Comparison of ENCODE assay signal across 11 mouse cellular contexts in the genomic region with DNA sequence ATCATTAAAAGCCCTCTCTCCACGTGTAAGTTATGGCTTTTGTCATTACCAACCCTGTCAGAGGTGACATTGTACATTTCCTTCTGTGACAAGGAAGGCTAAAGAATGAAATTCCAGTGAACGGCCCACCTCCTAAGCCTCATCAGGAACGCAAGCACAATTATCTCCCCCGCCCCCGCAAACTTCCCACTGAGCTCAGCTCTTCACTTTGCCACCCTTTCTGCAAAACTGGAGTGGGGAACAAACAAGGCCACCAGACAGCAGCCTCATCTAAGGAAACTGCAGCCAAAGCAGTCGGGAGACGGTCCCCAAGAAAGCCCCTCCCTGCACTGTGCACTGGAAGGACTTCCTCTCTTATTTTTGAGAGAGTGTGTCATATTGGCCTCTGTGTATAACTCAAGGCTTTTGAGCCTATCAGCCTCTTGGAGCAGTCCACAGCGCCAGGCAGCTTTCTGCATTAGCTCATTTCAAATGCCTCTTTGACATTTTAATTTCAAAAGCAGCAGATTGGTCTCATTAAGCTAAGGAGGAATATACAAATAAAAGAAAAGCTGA.
A peak's percentile ranks its signal among the peaks of the same experiment; 100 is the strongest.
DNase-seq lines count a peak whose midpoint lies in the region; ATAC-seq lines count a peak whose summit lies in the region.
"Had no signal": no experiment of that assay in that cellular context is flagged by ENCODE, and none has a peak within 500 bp of the region (broad histone marks: within the 10 kb centered on the region; RNA-seq: fewer than 3 reads in every experiment).

No protein-coding gene starts in this region.

- H3K4me2 ChIP-seq in kidney, embryonic 16.5 days (replicated peaks; ENCODE audit: low read depth, low read length), result no peak overlapping the region

- H3K9me3 ChIP-seq in kidney, embryonic 16.5 days (ENCODE audit: low read length), result no peaks in the 10 kb centered on the region

- 28% methylated on average over 8 of the region's 8 CpGs for WGBS in kidney, embryonic 16.5 days

- H3K9ac ChIP-seq in kidney, embryonic 16.5 days (replicated peaks; ENCODE audit: low read length), result no peak overlapping the region
- H3K9ac ChIP-seq: liver, postnatal 0 days had no signal

- peak overlapping the region; percentile 19; the same call in 1 of the 2 replicates for H3K27ac ChIP-seq in kidney, embryonic 16.5 days (ENCODE audit: low read length)

- DNase-seq in heart, adult 9 months (ENCODE audit: low spot score in 2 of 2), result peak; percentile 11 to 17
- DNase-seq in heart, adult 8-10 months (ENCODE audit: low spot score), result no peak
- DNase-seq in urinary bladder, postnatal 14 days (ENCODE audit: low spot score), result peak; percentile 24
- no peak for DNase-seq in urinary bladder, adult 18-20 months (ENCODE audit: low spot score in 2 of 2)
- DNase-seq in telencephalon, adult 2 months (ENCODE audit: low read depth, low spot score), result peak; percentile 38
- DNase-seq in spleen, postnatal 4 days (ENCODE audit: low spot score in 2 of 2), result no peak
- no peak for DNase-seq in frontal cortex, postnatal 36 days (ENCODE audit: low spot score in 2 of 2)
- DNase-seq: cerebellum, postnatal 36 days; liver, postnatal 0 days had no signal

- H3K36me3 ChIP-seq in kidney, embryonic 16.5 days (ENCODE audit: insufficient read depth, low read length), result no peaks in the 10 kb centered on the region

- H3K27me3 ChIP-seq in kidney, embryonic 16.5 days (ENCODE audit: insufficient read depth, low read length), result no peaks in the 10 kb centered on the region
- H3K27me3 ChIP-seq: CH12.LX had no signal

- H3K4me1 ChIP-seq in kidney, embryonic 16.5 days (ENCODE audit: insufficient read depth, low read length), result 0 out of 2 replicates have a peak, but pooled peaks cover 6% of the 10 kb centered on the region

- ATAC-seq in kidney, embryonic 16.5 days (ENCODE audit: low FRiP score, low TSS enrichment), result peak; percentile 95
- ATAC-seq: liver, postnatal 0 days had no signal

- H3K4me3 ChIP-seq in kidney, embryonic 16.5 days (ENCODE audit: low read length), result no peak overlapping the region

Comparison
In these comparisons a context has a peak if more than half of its experiments do, and no peak if none do; other contexts are left out.
1. DNase-seq: peak in heart, adult 9 months (2 of 2), urinary bladder, postnatal 14 days (single experiment) and telencephalon, adult 2 months (single experiment); none in heart, adult 8-10 months (single experiment), urinary bladder, adult 18-20 months (0 of 2), spleen, postnatal 4 days (0 of 2) and frontal cortex, postnatal 36 days (0 of 2).